8 mouse cellular contexts compared by ENCODE assay signal in genomic region chr3:95993881-95994280, GRCm38 (mm10). TPM values are rescaled to one million over a fixed set of nuclear protein-coding genes. Genes with fewer than 3 reads are reported as not detected.
A peak's percentile ranks its signal among the peaks of the same experiment; 100 is the strongest.
DNase-seq lines count a peak whose midpoint lies in the region; ATAC-seq and TF ChIP-seq lines count a peak whose summit lies in the region.

No protein-coding gene starts in this region.

- TF ChIP-seq CTCF in embryonic fibroblast, embryonic 13.5 days (IDR thresholded peaks at IDR 0.05; ENCODE audit: borderline replicate concordance, insufficient read depth, low read length), result no peak
- TF ChIP-seq CTCF in olfactory bulb, adult 2 months (IDR thresholded peaks at IDR 0.05; ENCODE audit: insufficient read depth, low read depth, low read length), result no peak

- peak overlapping the region; percentile 94 for H3K4me3 ChIP-seq in megakaryocyte, embryonic 14.5 days (replicated peaks)
- peak overlapping the region; percentile 96 for H3K4me3 ChIP-seq in embryonic fibroblast, embryonic 13.5 days (ENCODE audit: insufficient read depth, low read length)
- peak overlapping the region; percentile 77 for H3K4me3 ChIP-seq in hindbrain, embryonic 13.5 days
- H3K4me3 ChIP-seq in liver, embryonic 13.5 days (replicated peaks), result peak overlapping the region; percentile 74
- H3K4me3 ChIP-seq in olfactory bulb, adult 2 months (ENCODE audit: insufficient read depth, low read depth, low read length), result peak overlapping the region; percentile 59

- H3K27me3 ChIP-seq in megakaryocyte, embryonic 14.5 days (replicated peaks), result no peaks in the 10 kb centered on the region
- H3K27me3 ChIP-seq in hindbrain, embryonic 13.5 days, result no peaks in the 10 kb centered on the region
- peaks cover 58% of the 10 kb centered on the region for H3K27me3 ChIP-seq in liver, embryonic 13.5 days

- peak overlapping the region; percentile 98 for H3K9ac ChIP-seq in hindbrain, embryonic 13.5 days
- H3K9ac ChIP-seq in liver, embryonic 13.5 days, result 0 out of 2 replicates have a peak overlapping the region, but pooled peaks have one; percentile 28

- peaks cover 86% of the 10 kb centered on the region for H3K4me1 ChIP-seq in megakaryocyte, embryonic 14.5 days
- peaks cover 14% of the 10 kb centered on the region for H3K4me1 ChIP-seq in embryonic fibroblast, embryonic 13.5 days (ENCODE audit: control insufficient read depth, insufficient read depth, low read length)
- peaks cover 63% of the 10 kb centered on the region for H3K4me1 ChIP-seq in hindbrain, embryonic 13.5 days (replicated peaks)
- peaks cover 60% of the 10 kb centered on the region for H3K4me1 ChIP-seq in liver, embryonic 13.5 days (replicated peaks)
- peaks cover 45% of the 10 kb centered on the region for H3K4me1 ChIP-seq in olfactory bulb, adult 2 months (ENCODE audit: control insufficient read depth, insufficient read depth, low read length)

- peak; percentile 14; the same call in 1 of the 2 replicates for TF ChIP-seq POLR2A in embryonic fibroblast, embryonic 13.5 days (IDR thresholded peaks at IDR 0.05; ENCODE audit: low read depth, low read length)
- no peak for TF ChIP-seq POLR2A in olfactory bulb, adult 2 months (IDR thresholded peaks at IDR 0.05; ENCODE audit: insufficient read depth, low read depth, low read length)

- no peak for ATAC-seq in megakaryocyte, adult 5-6 weeks (ENCODE audit: poor library complexity, severe bottlenecking)
- no peak for ATAC-seq in hindbrain, embryonic 13.5 days (ENCODE audit: low FRiP score)
- no peak for ATAC-seq in liver, embryonic 13.5 days (ENCODE audit: low read depth)

- H3K27ac ChIP-seq in embryonic fibroblast, embryonic 13.5 days (ENCODE audit: insufficient read depth, low read length), result no peak overlapping the region; the same call in 1 of the 2 replicates
- peak overlapping the region; percentile 99 for H3K27ac ChIP-seq in hindbrain, embryonic 13.5 days
- H3K27ac ChIP-seq in liver, embryonic 13.5 days, result peak overlapping the region; percentile 53
- peak overlapping the region; percentile 96 for H3K27ac ChIP-seq in olfactory bulb, adult 2 months (ENCODE audit: insufficient read depth, low read depth, low read length)

- H3K9me3 ChIP-seq in megakaryocyte, embryonic 14.5 days, result no peaks in the 10 kb centered on the region
- no peaks in the 10 kb centered on the region for H3K9me3 ChIP-seq in hindbrain, embryonic 13.5 days
- no peaks in the 10 kb centered on the region for H3K9me3 ChIP-seq in liver, embryonic 13.5 days (replicated peaks)

- DNase-seq in liver, embryonic 13.5 days, result no peak
- DNase-seq in layer of hippocampus, postnatal 36 days, result no peak
- no peak for DNase-seq in layer of hippocampus, adult 18-20 months (ENCODE audit: low spot score in 2 of 2)

- WGBS in hindbrain, embryonic 13.5 days, result 26% methylated on average over 4 of the region's 4 CpGs
- WGBS in liver, embryonic 13.5 days (ENCODE audit: insufficient replicate concordance), result 23% methylated on average over 4 of the region's 4 CpGs
- 5% methylated on average over 4 of the region's 4 CpGs for WGBS in olfactory bulb, adult 2 months

- peak overlapping the region; percentile 94 for H3K4me2 ChIP-seq in hindbrain, embryonic 13.5 days
- peak overlapping the region; percentile 95 for H3K4me2 ChIP-seq in liver, embryonic 13.5 days

- peaks cover 61% of the 10 kb centered on the region for H3K36me3 ChIP-seq in megakaryocyte, embryonic 14.5 days (replicated peaks; ENCODE audit: low read length)
- peaks cover 33% of the 10 kb centered on the region for H3K36me3 ChIP-seq in hindbrain, embryonic 13.5 days
- H3K36me3 ChIP-seq in liver, embryonic 13.5 days, result peaks cover 17% of the 10 kb centered on the region

RNA-seq across cellular contexts. Expression of gene Plekho1, which starts 1.9 kb away (rescaled TPM):
- 556 and 663 TPM in 2 replicates for polyA plus RNA-seq in megakaryocyte, embryonic 14.5 days (2012; ENCODE audit: insufficient read depth, low replicate concordance)
- 116 and 124 TPM in 2 replicates for total RNA-seq in megakaryocyte, adult 5-6 weeks (2015)
- total RNA-seq in megakaryocyte, adult 5-6 weeks (2017), result 104 and 119 TPM in 2 replicates
- 53.5 and 57.7 TPM in 2 replicates for polyA plus RNA-seq in embryonic fibroblast, embryonic 13.5 days (2011; ENCODE audit: insufficient read length, low read depth, missing spikeins)
- polyA plus RNA-seq in hindbrain, embryonic 13.5 days (2015; fragmentation: Nextera tagmentation; extraction: Ambion mirVana), result 59.5 and 65.4 TPM in 2 replicates
- 6.9 and 7.8 TPM in 2 replicates for polyA plus RNA-seq in liver, embryonic 13.5 days (2015; fragmentation: Nextera tagmentation; extraction: Ambion mirVana)
- not detected in 2 replicates for polyA plus RNA-seq in olfactory bulb, adult 2 months (2012; ENCODE audit: insufficient read depth, insufficient read length, low replicate concordance, missing spikeins)
- total RNA-seq in layer of hippocampus, postnatal 36 days (2021), result 10 to 100 TPM; 37.3 to 41.0 TPM
- total RNA-seq in layer of hippocampus, adult 18-20 months (2021), result 10 to 100 TPM; 40.5 to 42.5 TPM
